Mouse (Mus musculus) natural killer cell, adult 2 months (primary cell): ENCODE measurements around the gene Lrrc73.

Experiments used
- DNase-seq, 2 experiments: peaks; one replicate each; pipeline ENCODE4 v3.0.0; 2022; ENCODE audit warnings: low spot score in 2 of 2

Lrrc73 gene

GRCm38 (mm10) chr17:46296601-46297000 lies 43.3 kb downstream of the Lrrc73 start:
- no peak for DNase-seq

GRCm38 (mm10) chr17:46297028-46297363 lies 43.7 kb downstream of the Lrrc73 start:
- DNase-seq = no peak

- no peak for DNase-seq
Measured at GRCm38 (mm10) chr17:46297364-46298219, 44.3 kb downstream of the Lrrc73 start, which contains the start of gene Dlk2. Gene Dlk2 (plus strand): TSS chr17:46297421.

GRCm38 (mm10) chr17:46298220-46298913 lies 45.0 kb downstream of the Lrrc73 start:
- DNase-seq = peak; percentile 46 to 64

GRCm38 (mm10) chr17:46301892-46302291 lies 48.6 kb downstream of the Lrrc73 start:
- no peak for DNase-seq

DNA sequence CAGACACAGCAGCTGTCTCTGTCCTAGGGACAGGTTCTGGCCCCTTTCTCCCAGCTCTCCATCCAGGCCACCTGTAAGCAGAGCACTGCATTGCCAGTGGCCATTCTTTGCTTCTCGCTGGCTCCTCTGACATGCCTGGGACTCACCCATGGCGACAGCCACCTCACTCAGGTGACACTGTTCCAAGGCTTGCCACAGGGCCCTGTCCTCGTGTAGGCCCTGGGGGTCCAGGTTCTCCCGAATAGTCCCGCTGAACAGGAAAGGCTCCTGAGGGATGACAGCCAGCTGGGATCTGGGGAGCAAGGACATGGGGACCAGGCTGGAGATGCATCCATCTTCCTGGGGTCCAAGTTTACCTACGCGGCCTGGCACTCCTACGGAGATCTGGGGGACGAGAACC lies 50.9 kb downstream of the Lrrc73 start:
- no peak for DNase-seq
